Mouse (Mus musculus) neural tube, embryonic 14.5 days (tissue): ENCODE measurements around the gene Vezt. TPM values are rescaled to one million over a fixed set of nuclear protein-coding genes. Genes with fewer than 3 reads are reported as not detected.

ENCODE experiments used
- ATAC-seq: fragments of 200-750 bp; cut with Nextera tagmentation; 2 replicates; pipeline ENCODE4 v1.8.0; 2017; ENCODE audit warnings: low read depth, mild to moderate bottlenecking, moderate TSS enrichment, moderate library complexity
- H3K27ac ChIP-seq: fragments of 300-500 bp; sonication (generic); 2 replicates; pipeline ENCODE4 v1.5.1; 2014; ENCODE audit warnings: low read depth, mild to moderate bottlenecking, control low read depth, low read length, moderate library complexity, mixed read lengths
- H3K27me3 ChIP-seq: fragments of 300-500 bp; sonication (generic); 2 replicates; pipeline ENCODE4 v1.6.1; 2014; ENCODE audit warnings: low read length; ENCODE audit not compliant: control insufficient read depth, insufficient read depth
- H3K36me3 ChIP-seq: fragments of 300-500 bp; sonication (generic); 2 replicates; pipeline ENCODE4 v1.6.1; 2014; ENCODE audit warnings: low read length, mixed read lengths; ENCODE audit not compliant: control insufficient read depth, insufficient read depth
- H3K4me1 ChIP-seq: fragments of 300-500 bp; sonication (generic); 2 replicates; pipeline ENCODE4 v1.6.1; 2014; ENCODE audit warnings: low read length; ENCODE audit not compliant: control insufficient read depth, insufficient read depth
- H3K4me2 ChIP-seq: fragments of 300-500 bp; sonication (generic); 2 replicates; pipeline ENCODE4 v1.6.1; 2014; ENCODE audit warnings: mild to moderate bottlenecking, low read depth, low read length, control low read depth
- H3K4me3 ChIP-seq: fragments of 300-500 bp; sonication (generic); 2 replicates; pipeline ENCODE4 v1.5.1; 2014; ENCODE audit warnings: low read depth, low read length, control low read depth, mixed read lengths
- H3K9ac ChIP-seq: fragments of 300-500 bp; sonication (generic); replicated peaks from 2 replicates; pipeline ENCODE4 v1.6.1; 2014; ENCODE audit warnings: low read depth, mild to moderate bottlenecking, control low read depth, low read length, mixed read lengths
- H3K9me3 ChIP-seq: fragments of 300-500 bp; sonication (generic); 2 replicates; pipeline ENCODE4 v1.6.1; 2016; ENCODE audit warnings: low read length; ENCODE audit not compliant: control insufficient read depth
- WGBS: fragments of 180-500 bp; shearing (Covaris S2); extraction: QIAGEN DNeasy Blood & Tissue Kit; methylation state at CpG from one replicate; pipeline ENCODE4 v1.1.7; 2014; 5-methylcytosine and 5-hydroxymethylcytosine counted together
- polyA plus RNA-seq: library from polyadenylated mRNA; unstranded; fragments of >200 nt; fragmentation: Nextera tagmentation; extraction: Ambion mirVana; gene quantifications from 2 replicates; pipeline ENCODE4 v1.2.1, GENCODE M21; 2014

Vezt gene
- polyA plus RNA-seq, 1 experiment from 2014 or later, result 60.5 TPM

- no peak overlapping the region for H3K4me3 ChIP-seq
- H3K9me3 ChIP-seq, result no peaks in the 10 kb centered on the region
- no peak for ATAC-seq
- H3K4me1 ChIP-seq, result peaks cover 4% of the 10 kb centered on the region; the same call in 1 of the 2 replicates
- 98% methylated on average over 2 of the region's 2 CpGs for WGBS
- no peaks in the 10 kb centered on the region for H3K27me3 ChIP-seq
- H3K9ac ChIP-seq, result no peak overlapping the region
- no peaks in the 10 kb centered on the region for H3K36me3 ChIP-seq
- no peak overlapping the region for H3K4me2 ChIP-seq
- H3K27ac ChIP-seq, result no peak overlapping the region
Measured at GRCm38 (mm10) chr10:93949921-93950320, 85.7 kb downstream of the Vezt start.

GRCm38 (mm10) chr10:93945843-93946499 lies 89.6 kb downstream of the Vezt start:
- no peak for ATAC-seq
- H3K4me1 ChIP-seq, result peaks cover 7% of the 10 kb centered on the region
- no peak overlapping the region for H3K4me3 ChIP-seq
- 49% methylated on average over 9 of the region's 9 CpGs for WGBS
- H3K27ac ChIP-seq, result no peak overlapping the region
- no peak overlapping the region for H3K9ac ChIP-seq
- H3K9me3 ChIP-seq, result no peaks in the 10 kb centered on the region
- no peak overlapping the region for H3K4me2 ChIP-seq
- no peaks in the 10 kb centered on the region for H3K36me3 ChIP-seq
- H3K27me3 ChIP-seq, result no peaks in the 10 kb centered on the region

- Histone ChIP-seq H3K4me1 (peaks cover 7% of the 10 kb centered on the region), H3K4me2 (no peak overlapping the region), H3K9ac (no peak overlapping the region), H3K27ac (no peak overlapping the region), H3K9me3 (no peaks in the 10 kb centered on the region), H3K36me3 (no peaks in the 10 kb centered on the region), H3K27me3 (no peaks in the 10 kb centered on the region), H3K4me3 (no peak overlapping the region)
- ATAC-seq, result peak; percentile 56
- 20% methylated on average over 4 of the region's 4 CpGs for WGBS
Measured at GRCm38 (mm10) chr10:93945364-93945763, 90.3 kb downstream of the Vezt start.

GRCm38 (mm10) chr10:93944241-93944640 lies 91.4 kb downstream of the Vezt start:
- ATAC-seq, result no peak
- Histone ChIP-seq H3K4me3 (no peak overlapping the region), H3K9me3 (no peaks in the 10 kb centered on the region), H3K9ac (no peak overlapping the region), H3K27ac (no peak overlapping the region), H3K4me2 (no peak overlapping the region), H3K36me3 (no peaks in the 10 kb centered on the region), H3K4me1 (peaks cover 7% of the 10 kb centered on the region), H3K27me3 (no peaks in the 10 kb centered on the region)
- WGBS, result 26% methylated on average over 5 of the region's 5 CpGs

GRCm38 (mm10) chr10:93940279-93940678 lies 95.3 kb downstream of the Vezt start:
- WGBS, result 83% methylated on average over 5 of the region's 5 CpGs
- H3K36me3 ChIP-seq, result no peaks in the 10 kb centered on the region
- ATAC-seq, result no peak
- H3K27ac ChIP-seq, result no peak overlapping the region
- H3K9me3 ChIP-seq, result no peaks in the 10 kb centered on the region
- H3K9ac ChIP-seq, result no peak overlapping the region
- peaks cover 4% of the 10 kb centered on the region; the same call in 1 of the 2 replicates for H3K4me1 ChIP-seq
- H3K27me3 ChIP-seq, result no peaks in the 10 kb centered on the region
- H3K4me3 ChIP-seq, result no peak overlapping the region
- no peak overlapping the region for H3K4me2 ChIP-seq

GRCm38 (mm10) chr10:93939676-93940075 lies 95.9 kb downstream of the Vezt start:
- no peak for ATAC-seq
- 88% methylated on average over 8 of the region's 8 CpGs for WGBS

GRCm38 (mm10) chr10:93938844-93939271 lies 96.8 kb downstream of the Vezt start:
- no peak overlapping the region for H3K4me3 ChIP-seq
- no peak overlapping the region for H3K9ac ChIP-seq
- H3K27ac ChIP-seq, result no peak overlapping the region
- H3K36me3 ChIP-seq, result no peaks in the 10 kb centered on the region
- no peaks in the 10 kb centered on the region for H3K4me1 ChIP-seq
- H3K4me2 ChIP-seq, result no peak overlapping the region
- ATAC-seq, result no peak
- H3K9me3 ChIP-seq, result no peaks in the 10 kb centered on the region
- WGBS, result 79% methylated on average over 20 of the region's 20 CpGs
- H3K27me3 ChIP-seq, result no peaks in the 10 kb centered on the region

More at GRCm38 (mm10) chr10:93939676-93940075, 95.9 kb downstream of the Vezt start:
- Histone ChIP-seq H3K4me3 (no peak overlapping the region), H3K9ac (no peak overlapping the region), H3K36me3 (no peaks in the 10 kb centered on the region), H3K9me3 (no peaks in the 10 kb centered on the region), H3K27me3 (no peaks in the 10 kb centered on the region), H3K4me1 (peaks cover 4% of the 10 kb centered on the region; the same call in 1 of the 2 replicates), H3K27ac (no peak overlapping the region), H3K4me2 (no peak overlapping the region)

GRCm38 (mm10) chr10:93933980-93934379 lies 101.6 kb downstream of the Vezt start:
- no peak overlapping the region for H3K4me3 ChIP-seq
- WGBS, result 43% methylated on average over 9 of the region's 9 CpGs
- H3K9ac ChIP-seq, result no peak overlapping the region
- no peaks in the 10 kb centered on the region for H3K36me3 ChIP-seq
- H3K4me2 ChIP-seq, result no peak overlapping the region
- H3K4me1 ChIP-seq, result no peaks in the 10 kb centered on the region
- peak; percentile 63; the same call in 1 of the 2 replicates for ATAC-seq
- no peak overlapping the region for H3K27ac ChIP-seq
- H3K9me3 ChIP-seq, result no peaks in the 10 kb centered on the region
- no peaks in the 10 kb centered on the region for H3K27me3 ChIP-seq

- Histone ChIP-seq H3K4me2 (no peak overlapping the region), H3K27ac (no peak overlapping the region), H3K27me3 (no peaks in the 10 kb centered on the region), H3K9me3 (no peaks in the 10 kb centered on the region), H3K4me3 (no peak overlapping the region), H3K9ac (no peak overlapping the region), H3K4me1 (no peaks in the 10 kb centered on the region), H3K36me3 (no peaks in the 10 kb centered on the region)
- 79% methylated on average over 5 of the region's 5 CpGs for WGBS
- no peak for ATAC-seq
Measured at GRCm38 (mm10) chr10:93932861-93933260, 102.8 kb downstream of the Vezt start.
